10 mouse cellular contexts compared by ENCODE assay signal in genomic region chr7:117303705-117304104, GRCm38 (mm10).
DNase-seq lines count a peak whose midpoint lies in the region; ATAC-seq lines count a peak whose summit lies in the region.
"Had no signal": no experiment of that assay in that cellular context is flagged by ENCODE, and none has a peak within 500 bp of the region (broad histone marks: within the 10 kb centered on the region; RNA-seq: fewer than 3 reads in every experiment).

No protein-coding gene starts in this region.

- WGBS in embryonic facial prominence, embryonic 11.5 days = 38% methylated on average over 2 of the region's 2 CpGs
- WGBS in embryonic facial prominence, embryonic 10.5 days = 46% methylated on average over 2 of the region's 2 CpGs
- WGBS in midbrain, embryonic 14.5 days = 45% methylated on average over 2 of the region's 2 CpGs
- 46% methylated on average over 2 of the region's 2 CpGs for WGBS in midbrain, embryonic 15.5 days
- WGBS in embryonic facial prominence, embryonic 14.5 days = 23% methylated on average over 2 of the region's 2 CpGs
- WGBS in large intestine, adult 2 months = 12% methylated on average over 2 of the region's 2 CpGs

- H3K9ac ChIP-seq in embryonic facial prominence, embryonic 11.5 days (replicated peaks; ENCODE audit: low read length) = no peak overlapping the region
- H3K9ac ChIP-seq in midbrain, embryonic 14.5 days (replicated peaks; ENCODE audit: low read length) = no peak overlapping the region
- no peak overlapping the region for H3K9ac ChIP-seq in midbrain, embryonic 15.5 days
- no peak overlapping the region for H3K9ac ChIP-seq in embryonic facial prominence, embryonic 14.5 days (ENCODE audit: low read depth, low read length)

- H3K27ac ChIP-seq in embryonic facial prominence, embryonic 11.5 days (replicated peaks; ENCODE audit: low read depth, low read length) = no peak overlapping the region
- no peak overlapping the region for H3K27ac ChIP-seq in embryonic facial prominence, embryonic 10.5 days (replicated peaks)
- H3K27ac ChIP-seq in midbrain, embryonic 14.5 days (replicated peaks; ENCODE audit: low read depth, low read length) = no peak overlapping the region
- H3K27ac ChIP-seq in midbrain, embryonic 15.5 days = no peak overlapping the region
- H3K27ac ChIP-seq in embryonic facial prominence, embryonic 14.5 days (replicated peaks; ENCODE audit: low read depth, low read length) = no peak overlapping the region
- H3K27ac ChIP-seq: macrophage had no signal

- no peak for ATAC-seq in embryonic facial prominence, embryonic 11.5 days (replicated peaks; ENCODE audit: insufficient number of reproducible peaks, low FRiP score, low TSS enrichment, low read depth)
- no peak for ATAC-seq in midbrain, embryonic 14.5 days (ENCODE audit: low FRiP score, low TSS enrichment)
- ATAC-seq in midbrain, embryonic 15.5 days (replicated peaks) = no peak
- no peak for ATAC-seq in embryonic facial prominence, embryonic 14.5 days (ENCODE audit: low read depth)

- H3K4me2 ChIP-seq in embryonic facial prominence, embryonic 11.5 days (ENCODE audit: low read depth, low read length) = no peak overlapping the region
- H3K4me2 ChIP-seq in midbrain, embryonic 14.5 days (ENCODE audit: low read length) = no peak overlapping the region
- H3K4me2 ChIP-seq in midbrain, embryonic 15.5 days = no peak overlapping the region
- no peak overlapping the region for H3K4me2 ChIP-seq in embryonic facial prominence, embryonic 14.5 days (ENCODE audit: low read depth, low read length)

- no peaks in the 10 kb centered on the region for H3K9me3 ChIP-seq in embryonic facial prominence, embryonic 11.5 days (replicated peaks; ENCODE audit: control insufficient read depth, low read length)
- no peaks in the 10 kb centered on the region for H3K9me3 ChIP-seq in embryonic facial prominence, embryonic 10.5 days
- H3K9me3 ChIP-seq in midbrain, embryonic 14.5 days (ENCODE audit: control insufficient read depth, low read length) = no peaks in the 10 kb centered on the region
- H3K9me3 ChIP-seq in midbrain, embryonic 15.5 days = no peaks in the 10 kb centered on the region
- no peaks in the 10 kb centered on the region for H3K9me3 ChIP-seq in embryonic facial prominence, embryonic 14.5 days (ENCODE audit: control insufficient read depth, low read length)

- peak; percentile 30 for DNase-seq in embryonic facial prominence, embryonic 11.5 days (ENCODE audit: low spot score)
- no peak for DNase-seq in embryonic facial prominence, embryonic 10.5 days (ENCODE audit: low spot score)
- peak; percentile 16 for DNase-seq in midbrain, embryonic 14.5 days
- DNase-seq in embryonic facial prominence, embryonic 14.5 days (ENCODE audit: low spot score) = peak; percentile 72
- DNase-seq in large intestine, adult 2 months (ENCODE audit: low read depth, low spot score) = peak; percentile 13
- DNase-seq in cerebellum, postnatal 4 days (ENCODE audit: low spot score in 2 of 2) = no peak
- no peak for DNase-seq in cerebellum, postnatal 25 days

- H3K4me3 ChIP-seq in embryonic facial prominence, embryonic 11.5 days (ENCODE audit: low read depth, low read length) = no peak overlapping the region
- no peak overlapping the region for H3K4me3 ChIP-seq in embryonic facial prominence, embryonic 10.5 days
- H3K4me3 ChIP-seq in midbrain, embryonic 14.5 days (replicated peaks; ENCODE audit: low read depth, low read length) = no peak overlapping the region
- no peak overlapping the region for H3K4me3 ChIP-seq in midbrain, embryonic 15.5 days
- H3K4me3 ChIP-seq in embryonic facial prominence, embryonic 14.5 days (ENCODE audit: low read depth, low read length) = no peak overlapping the region

- no peaks in the 10 kb centered on the region for H3K27me3 ChIP-seq in embryonic facial prominence, embryonic 11.5 days (ENCODE audit: control insufficient read depth, insufficient read depth, low read length)
- H3K27me3 ChIP-seq in embryonic facial prominence, embryonic 10.5 days (replicated peaks; ENCODE audit: low read depth, poor library complexity, severe bottlenecking) = no peaks in the 10 kb centered on the region
- no peaks in the 10 kb centered on the region for H3K27me3 ChIP-seq in midbrain, embryonic 14.5 days (ENCODE audit: control insufficient read depth, insufficient read depth, low read length)
- no peaks in the 10 kb centered on the region for H3K27me3 ChIP-seq in midbrain, embryonic 15.5 days (replicated peaks)
- no peaks in the 10 kb centered on the region for H3K27me3 ChIP-seq in embryonic facial prominence, embryonic 14.5 days (replicated peaks; ENCODE audit: control insufficient read depth, insufficient read depth, low read length)

- no peaks in the 10 kb centered on the region for H3K36me3 ChIP-seq in embryonic facial prominence, embryonic 11.5 days (replicated peaks; ENCODE audit: control insufficient read depth, insufficient read depth, low read depth, low read length)
- no peaks in the 10 kb centered on the region for H3K36me3 ChIP-seq in embryonic facial prominence, embryonic 10.5 days (replicated peaks)
- H3K36me3 ChIP-seq in midbrain, embryonic 14.5 days (ENCODE audit: control insufficient read depth, insufficient read depth, low read length) = no peaks in the 10 kb centered on the region
- H3K36me3 ChIP-seq in midbrain, embryonic 15.5 days (replicated peaks) = no peaks in the 10 kb centered on the region
- no peaks in the 10 kb centered on the region for H3K36me3 ChIP-seq in embryonic facial prominence, embryonic 14.5 days (ENCODE audit: control insufficient read depth, insufficient read depth, low read length)
- H3K36me3 ChIP-seq: G1E had no signal

- no peaks in the 10 kb centered on the region for H3K4me1 ChIP-seq in embryonic facial prominence, embryonic 11.5 days (ENCODE audit: control insufficient read depth, insufficient read depth, low read length)
- H3K4me1 ChIP-seq in embryonic facial prominence, embryonic 10.5 days = no peaks in the 10 kb centered on the region
- H3K4me1 ChIP-seq in midbrain, embryonic 14.5 days (ENCODE audit: control insufficient read depth, insufficient read depth, low read length) = no peaks in the 10 kb centered on the region
- no peaks in the 10 kb centered on the region for H3K4me1 ChIP-seq in midbrain, embryonic 15.5 days
- no peaks in the 10 kb centered on the region for H3K4me1 ChIP-seq in embryonic facial prominence, embryonic 14.5 days (ENCODE audit: control insufficient read depth, insufficient read depth, low read length)

Comparison
In these comparisons a context has a peak if more than half of its experiments do, and no peak if none do; other contexts are left out.
1. DNase-seq: peak in embryonic facial prominence, embryonic 11.5 days (single experiment), midbrain, embryonic 14.5 days (single experiment), embryonic facial prominence, embryonic 14.5 days (single experiment) and large intestine, adult 2 months (single experiment); none in embryonic facial prominence, embryonic 10.5 days (single experiment), cerebellum, postnatal 4 days (0 of 2) and cerebellum, postnatal 25 days (0 of 2).